Mouse (Mus musculus): Measurements from ENCODE around the gene Klf13.

Klf13 gene

GRCm38 (mm10) chr7:63938914-63939396 lies at the start of gene Klf13:
Gene Klf13, minus strand, starts transcription at chr7:63938915.
- DNase-seq = peak; percentile 96 to 98

- DNase-seq = no peak
These were observed 49.7 kb upstream of the Klf13 start for GRCm38 (mm10) chr7:63988391-63988790.

- DNase-seq = peak; percentile 59 to 72
These were observed 47.9 kb upstream of the Klf13 start for GRCm38 (mm10) chr7:63986407-63987182.

GRCm38 (mm10) chr7:63985696-63986406 lies 47.1 kb upstream of the Klf13 start:
- no peak for DNase-seq

GRCm38 (mm10) chr7:63985266-63985665 lies 46.6 kb upstream of the Klf13 start:
- DNase-seq = no peak

- DNase-seq = no peak
These were observed 45.6 kb upstream of the Klf13 start for GRCm38 (mm10) chr7:63984329-63984728.

DNA sequence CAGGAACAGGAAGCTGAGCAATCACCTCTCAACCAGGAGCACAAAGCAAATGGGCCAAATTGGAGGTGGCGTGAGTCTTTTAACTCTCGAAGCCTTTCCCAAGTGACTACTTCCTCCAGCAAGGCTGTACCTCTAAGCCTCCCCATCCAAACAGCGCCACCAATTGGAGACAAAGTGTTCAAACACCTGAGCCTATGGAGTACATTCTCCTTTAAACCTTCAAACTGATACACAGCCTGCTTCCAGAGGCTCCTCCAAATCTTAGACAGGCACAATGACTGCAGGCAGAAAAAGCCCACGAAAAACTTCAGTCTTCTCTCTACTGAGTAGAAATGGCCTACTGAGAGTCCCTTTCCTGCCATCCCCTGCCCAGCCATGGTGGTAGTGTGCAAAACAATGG lies 38.9 kb upstream of the Klf13 start:
- no peak for DNase-seq

GRCm38 (mm10) chr7:63970986-63971385 lies 32.3 kb upstream of the Klf13 start:
- DNase-seq = peak; percentile 76 to 84

GRCm38 (mm10) chr7:63969941-63970340 lies 31.2 kb upstream of the Klf13 start:
- no peak for DNase-seq

GRCm38 (mm10) chr7:63965635-63966418 lies 27.1 kb upstream of the Klf13 start:
- no peak for DNase-seq

- peak; percentile 80 to 88 for DNase-seq
These were observed 26.4 kb upstream of the Klf13 start for GRCm38 (mm10) chr7:63965135-63965534.

GRCm38 (mm10) chr7:63964121-63964520 lies 25.4 kb upstream of the Klf13 start:
- peak; percentile 35 to 36 for DNase-seq

- DNase-seq = no peak
These were observed 24.9 kb upstream of the Klf13 start for GRCm38 (mm10) chr7:63963632-63964031.

DNA sequence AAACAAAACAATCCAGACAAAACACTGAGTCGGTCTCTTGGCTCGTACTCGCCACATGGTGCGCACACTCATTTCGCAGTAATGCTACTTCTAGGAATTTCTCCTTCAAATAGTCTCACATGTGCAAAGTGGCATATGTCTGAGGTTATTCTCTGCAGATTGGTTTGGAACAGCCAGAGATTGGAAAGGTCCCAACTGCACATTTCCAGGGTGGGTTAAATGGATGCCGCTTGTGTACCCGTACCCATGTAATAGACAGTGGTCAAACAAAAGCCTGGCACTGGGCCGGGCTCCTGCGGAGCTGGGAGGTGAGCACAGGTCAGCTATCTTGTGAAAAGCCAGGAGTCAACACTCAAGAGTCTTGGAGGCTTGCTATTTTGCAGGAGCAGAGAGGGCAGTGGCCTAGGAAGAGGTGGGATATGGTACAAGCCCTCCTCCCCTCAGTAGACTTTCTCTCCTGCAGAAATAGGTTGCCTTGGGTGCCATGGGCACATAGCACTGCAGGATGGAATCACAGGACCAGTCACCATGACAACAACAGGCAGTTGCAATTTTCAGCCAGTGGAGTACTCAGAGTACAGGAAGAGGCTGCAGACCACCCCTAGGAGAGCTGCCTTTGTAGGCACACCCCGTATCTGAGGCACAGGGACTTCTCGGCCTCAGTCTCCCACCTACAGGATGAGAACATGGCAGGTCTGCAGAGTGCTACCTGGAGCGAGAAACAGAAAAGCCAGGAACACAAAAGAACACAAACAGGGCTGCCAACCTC lies 19.3 kb upstream of the Klf13 start:
- peak; percentile 62 to 67 for DNase-seq

DNA sequence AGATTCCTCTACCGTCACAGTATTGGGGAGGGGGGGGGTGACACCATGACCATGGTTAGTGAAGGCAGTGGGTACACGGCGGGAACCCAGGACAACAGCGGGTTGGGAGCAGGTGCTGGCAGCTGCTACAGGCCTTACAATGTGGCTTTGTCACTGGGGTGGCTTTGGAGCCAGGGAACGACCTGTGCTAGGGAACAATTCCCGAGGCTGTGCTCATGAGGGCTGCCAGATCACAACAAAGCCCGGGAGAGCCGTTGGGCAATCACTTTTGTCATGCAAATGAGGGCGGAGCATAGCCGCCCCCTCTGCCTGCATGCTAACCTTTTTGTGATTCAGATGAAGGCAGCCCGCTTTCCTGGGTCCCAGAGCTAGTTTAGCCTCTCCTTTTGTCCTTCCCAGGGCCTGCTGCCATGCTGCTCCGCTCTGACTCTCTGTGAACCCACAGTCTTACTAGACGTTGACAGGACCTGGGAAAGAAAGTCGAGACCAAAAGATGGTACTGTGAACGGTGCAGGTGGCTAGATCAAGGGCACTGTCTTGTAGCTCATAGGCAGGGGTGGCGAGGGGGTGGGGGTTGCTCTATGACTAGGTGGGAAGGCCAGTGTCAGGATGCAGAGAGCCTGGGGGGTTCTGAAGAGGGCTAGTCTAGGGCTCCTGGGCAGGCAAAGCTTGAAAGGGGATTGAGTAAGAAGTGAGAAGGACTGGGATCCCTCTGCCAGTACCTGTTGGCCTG lies 18.4 kb upstream of the Klf13 start:
- peak; percentile 27 to 45 for DNase-seq

GRCm38 (mm10) chr7:63956138-63956823 lies 17.6 kb upstream of the Klf13 start:
- peak in 1 of 2 experiments; percentile 18 for DNase-seq

- no peak for DNase-seq
These were observed 16.7 kb upstream of the Klf13 start for GRCm38 (mm10) chr7:63955440-63955839.

- no peak for DNase-seq
These were observed 13.6 kb upstream of the Klf13 start for GRCm38 (mm10) chr7:63952077-63952898.

- DNase-seq = peak; percentile 92 to 94
These were observed 12.4 kb upstream of the Klf13 start for GRCm38 (mm10) chr7:63950931-63951607.
